Mouse (Mus musculus): ENCODE results near the gene Eps15l1.

GRCm38 (mm10) chr8:72295679-72296078 is 125.6 kb downstream of the Eps15l1 start:
- TF ChIP-seq TAL1 (IDR thresholded peaks at IDR 0.05; ENCODE audit: low read length) (no peak), GATA1 (IDR thresholded peaks at IDR 0.05; ENCODE audit: low read length) (no peak)

Data from erythroblast, embryonic 14.5 days (primary cell).